Mouse (Mus musculus) cerebellum, adult 2 months (tissue): Measurements from ENCODE around the gene Nt5dc3.

Experiments
- CTCF ChIP-seq: fragments of 200-500 bp; IDR thresholded peaks from 2 replicates; pipeline ENCODE4 v1.5.1; 2011; ENCODE audit warnings: low read depth, mild to moderate bottlenecking, control low read depth, low read length, moderate library complexity, borderline replicate concordance; ENCODE audit not compliant: insufficient read depth
- POLR2A ChIP-seq: fragments of 200-500 bp; IDR thresholded peaks from 2 replicates; pipeline ENCODE4 v1.6.1; 2011; ENCODE audit warnings: low read length, control low read depth, borderline replicate concordance; ENCODE audit not compliant: insufficient read depth

DNA sequence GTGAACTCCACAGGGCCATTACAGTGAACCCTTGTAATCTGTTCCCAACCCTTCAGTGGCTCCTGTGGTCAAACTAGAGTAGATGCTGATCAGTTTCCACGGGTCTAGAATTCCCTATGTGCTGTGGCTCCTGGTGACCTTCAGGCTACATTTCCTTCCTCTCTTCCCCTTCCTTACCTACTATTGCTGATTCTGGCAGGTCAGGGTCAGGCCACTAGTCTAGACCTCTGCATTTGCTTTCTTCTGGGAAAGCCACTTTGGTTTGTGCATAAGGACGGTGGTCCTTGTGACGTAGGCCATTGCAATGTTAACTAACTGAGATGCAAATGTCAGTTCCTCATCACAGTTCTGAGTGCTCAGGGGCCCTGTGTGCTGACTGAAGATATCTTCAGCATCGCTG lies 81.6 kb downstream of the Nt5dc3 start:
- TF ChIP-seq POLR2A (no peak), CTCF (no peak)
